Mouse (Mus musculus): ENCODE data around the gene Sel1l3.

The Sel1l3 gene

DNA sequence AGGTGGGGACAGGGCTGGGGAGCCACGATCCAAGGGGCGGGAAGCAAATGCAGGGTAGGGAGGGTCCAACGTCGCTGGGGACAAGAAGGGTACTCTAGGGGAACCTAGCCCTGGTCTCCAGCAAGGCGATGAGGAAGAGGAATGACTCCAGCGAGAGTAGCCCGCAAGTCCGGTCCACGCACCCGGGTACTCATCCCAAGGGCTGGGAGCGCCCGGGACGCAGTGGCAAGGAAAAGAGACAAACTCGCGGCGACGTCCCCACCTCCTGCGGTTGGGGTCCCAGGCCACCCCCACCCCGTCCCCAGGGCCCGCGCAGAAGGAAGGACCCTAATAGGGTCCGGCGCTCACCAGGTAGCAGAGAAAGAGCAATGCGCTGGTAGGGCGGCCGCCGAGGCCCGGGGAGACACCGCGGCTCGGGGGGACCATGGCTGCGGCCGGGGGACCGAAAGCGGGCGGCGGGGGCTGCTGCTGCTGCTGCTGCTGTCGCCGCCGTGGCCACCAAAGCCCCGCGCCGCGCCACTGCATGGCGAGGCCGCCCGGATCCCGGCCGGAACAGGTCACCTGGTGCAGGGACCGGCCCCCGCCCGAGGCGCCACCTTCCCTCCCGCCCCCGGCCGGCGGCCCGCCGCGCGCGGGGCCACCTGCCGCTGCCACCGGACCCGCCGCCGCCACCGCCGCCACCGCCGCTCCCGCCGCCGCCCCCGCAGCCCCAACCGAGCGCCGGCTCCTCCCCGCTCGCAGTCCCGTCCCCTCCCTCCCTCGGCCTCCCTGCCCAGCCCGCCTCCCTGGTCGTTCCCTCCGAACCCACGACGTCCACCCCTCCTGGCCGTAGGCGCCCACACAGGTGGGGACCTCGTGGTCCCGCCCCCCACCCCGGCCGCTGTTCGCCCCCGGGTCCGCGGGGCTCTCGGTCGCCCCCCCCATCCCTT lies 681 bp downstream of the Sel1l3 start:
- no peak for DNase-seq (ENCODE audit: low spot score)

GRCm38 (mm10) chr5:53212087-53212781 lies 1.5 kb downstream of the Sel1l3 start:
- DNase-seq (ENCODE audit: low spot score): no peak

- DNase-seq (ENCODE audit: low spot score): no peak
Observed at GRCm38 (mm10) chr5:53211241-53211640, 2.5 kb downstream of the Sel1l3 start.

- no peak for DNase-seq (ENCODE audit: low spot score)
Observed at GRCm38 (mm10) chr5:53210481-53210880, 3.2 kb downstream of the Sel1l3 start.

DNA sequence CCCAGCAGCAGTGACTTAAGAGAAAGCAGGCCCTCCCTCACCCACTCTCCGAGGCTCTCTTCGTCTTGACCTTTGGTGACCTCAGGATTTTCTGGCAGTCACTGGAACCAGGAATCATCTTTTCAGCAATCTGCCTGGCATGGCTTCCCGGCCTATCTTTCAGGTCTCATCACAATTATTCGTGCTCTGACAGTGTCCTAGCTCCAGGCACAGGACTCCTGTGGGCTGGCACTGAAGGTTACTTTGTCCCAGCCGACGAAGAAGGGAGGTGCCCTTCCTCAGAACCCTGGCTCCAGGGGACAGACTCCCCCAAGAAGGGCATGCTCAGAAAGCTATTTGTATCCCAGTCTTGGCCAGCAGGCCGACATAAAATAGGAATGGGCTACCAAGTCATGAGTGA lies 4.0 kb downstream of the Sel1l3 start:
- DNase-seq (ENCODE audit: low spot score): no peak

DNA sequence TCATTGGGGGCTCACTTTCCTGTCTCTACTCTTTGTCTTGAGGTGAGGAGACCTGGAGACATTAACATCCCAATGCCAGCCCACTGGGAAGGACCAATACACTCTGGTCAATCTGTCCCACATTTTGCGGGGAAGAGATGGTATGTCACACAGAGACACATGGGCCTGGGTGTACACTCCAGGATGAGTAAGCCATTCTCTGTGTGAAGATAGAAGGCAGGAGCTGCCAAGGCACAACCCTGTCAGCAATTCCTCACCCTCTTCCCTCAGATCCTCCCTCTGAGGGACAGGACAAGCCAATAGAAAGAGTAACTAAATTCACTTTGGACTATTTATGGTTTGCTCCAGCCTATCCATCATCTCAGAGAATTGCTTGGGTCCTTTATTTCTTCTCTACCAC lies 5.0 kb downstream of the Sel1l3 start:
- DNase-seq (ENCODE audit: low spot score): no peak

GRCm38 (mm10) chr5:53206575-53206974 lies 7.2 kb downstream of the Sel1l3 start:
- no peak for DNase-seq (ENCODE audit: low spot score)

DNA sequence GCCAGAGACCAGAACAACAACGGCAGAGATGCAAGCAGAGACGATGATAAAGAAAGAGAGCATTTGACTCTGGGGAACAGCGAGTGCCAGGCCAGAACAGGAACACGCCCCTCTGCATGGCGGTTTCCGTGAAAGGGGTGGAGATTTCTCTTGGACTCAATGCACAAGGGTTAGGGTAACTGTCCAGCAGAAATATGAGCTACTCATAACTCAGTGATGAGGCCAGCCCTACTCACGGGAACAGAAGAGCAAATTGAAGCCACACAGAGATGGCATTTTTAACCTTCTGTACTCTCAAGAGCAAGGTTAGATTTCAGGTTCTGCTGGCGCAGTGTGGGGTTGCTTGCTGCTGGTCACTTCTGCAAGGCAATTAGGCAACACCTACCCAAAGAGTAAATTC lies 11.0 kb downstream of the Sel1l3 start:
- DNase-seq (ENCODE audit: low spot score): no peak

DNA sequence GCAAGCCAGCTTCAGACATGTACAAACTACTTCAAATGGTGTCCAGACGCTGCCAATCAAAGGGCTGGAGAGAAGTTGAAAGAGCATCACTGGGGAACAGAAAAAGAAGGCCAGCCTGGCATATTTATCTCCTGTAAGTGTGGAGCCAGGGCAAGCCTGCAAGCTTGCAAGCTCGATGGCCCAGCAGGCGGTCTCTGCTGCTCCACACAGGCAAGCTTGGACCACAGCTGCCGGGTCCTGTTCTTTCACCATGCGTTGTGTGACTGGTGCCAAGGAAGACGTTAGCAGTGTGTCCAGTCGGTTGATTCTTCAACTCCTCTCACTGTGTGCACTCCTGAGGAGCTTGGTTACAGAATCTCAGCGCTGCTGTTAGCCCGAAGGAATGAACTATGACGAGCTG lies 12.9 kb downstream of the Sel1l3 start:
- DNase-seq (ENCODE audit: low spot score): no peak

DNA sequence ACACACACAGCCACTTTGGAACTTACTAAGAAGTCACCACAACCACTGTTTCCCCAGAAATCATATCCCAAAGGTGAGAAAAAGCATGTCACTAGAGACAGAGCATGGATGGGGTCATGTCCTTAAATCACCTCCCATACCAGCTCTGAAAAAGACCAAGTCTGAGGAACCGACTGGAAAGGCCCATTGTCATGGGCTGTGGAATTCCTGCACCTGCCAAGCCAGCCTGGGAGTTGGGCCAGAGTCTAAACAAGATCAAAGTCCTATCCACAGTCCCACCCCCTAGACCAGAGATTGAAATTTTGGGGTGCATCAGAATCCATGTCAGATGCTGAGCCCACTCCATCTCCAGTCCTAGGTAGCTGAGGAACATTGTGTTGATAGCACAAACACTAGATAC lies 15.3 kb downstream of the Sel1l3 start:
- DNase-seq (ENCODE audit: low spot score): no peak

DNA sequence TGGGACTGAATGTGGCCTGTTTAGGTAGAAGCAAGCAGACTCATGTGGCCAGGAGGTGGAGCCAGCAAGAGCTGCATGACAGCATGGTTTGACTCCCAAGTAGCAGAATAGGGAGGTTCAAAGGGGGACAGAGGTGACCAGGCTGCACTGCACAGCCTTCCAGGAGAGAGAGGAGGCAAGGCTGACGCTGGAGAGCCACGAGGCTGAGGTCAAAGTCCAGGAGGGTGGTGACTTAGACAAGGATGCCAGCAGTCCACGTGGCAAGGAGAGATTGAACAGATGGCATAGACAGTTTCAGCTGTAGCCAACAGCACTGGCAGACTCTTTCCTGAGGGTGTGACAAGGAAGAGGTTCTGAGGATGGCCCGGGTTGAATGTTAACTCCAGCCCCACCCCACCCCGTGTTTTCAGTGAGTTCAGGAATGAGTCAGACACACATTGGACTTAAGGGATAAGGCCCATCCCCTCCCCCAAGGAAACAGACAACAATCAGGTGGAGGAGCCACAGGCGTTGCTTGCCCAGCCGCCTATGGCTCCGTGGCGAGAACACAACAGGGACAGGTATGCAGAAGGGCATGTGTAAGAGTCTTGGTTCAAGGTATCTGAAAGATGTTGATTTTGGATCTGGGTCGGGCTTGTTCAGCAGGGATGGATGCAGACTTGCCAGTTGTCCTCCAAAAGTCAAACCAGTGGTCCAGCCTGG lies 17.2 kb downstream of the Sel1l3 start:
- no peak for DNase-seq (ENCODE audit: low spot score)

GRCm38 (mm10) chr5:53194841-53195240 lies 18.9 kb downstream of the Sel1l3 start:
- DNase-seq (ENCODE audit: low spot score): no peak

- DNase-seq (ENCODE audit: low spot score): no peak
Observed at GRCm38 (mm10) chr5:53194421-53194820, 19.3 kb downstream of the Sel1l3 start.

GRCm38 (mm10) chr5:53193092-53194030 lies 20.4 kb downstream of the Sel1l3 start:
- DNase-seq (ENCODE audit: low spot score): no peak

GRCm38 (mm10) chr5:53188608-53189007 lies 25.1 kb downstream of the Sel1l3 start:
- DNase-seq (ENCODE audit: low spot score): no peak

DNA sequence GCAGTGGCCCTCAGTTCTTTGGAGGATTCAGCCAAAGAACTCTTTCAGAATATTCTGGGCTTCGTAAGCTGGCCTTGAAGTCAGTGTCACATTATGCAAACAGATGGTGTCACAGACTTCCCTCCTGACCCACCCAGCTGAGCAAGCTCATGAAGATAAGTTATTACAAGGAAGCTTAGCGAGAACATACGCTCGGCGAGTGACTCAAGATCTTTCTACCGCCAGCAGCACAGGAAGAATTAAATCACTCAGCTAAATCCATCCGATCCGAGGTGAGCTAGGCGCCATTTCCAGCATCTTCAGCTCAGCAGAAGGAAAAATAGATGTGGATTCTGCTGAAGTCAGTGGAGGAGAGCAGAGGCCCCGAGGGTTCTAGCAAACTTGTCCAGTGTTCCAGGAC lies 26.5 kb downstream of the Sel1l3 start:
- DNase-seq (ENCODE audit: low spot score): no peak

- no peak for DNase-seq (ENCODE audit: low spot score)
Observed at GRCm38 (mm10) chr5:53185803-53186202, 27.9 kb downstream of the Sel1l3 start.

- no peak for DNase-seq (ENCODE audit: low spot score)
Observed at GRCm38 (mm10) chr5:53179965-53180364, 33.8 kb downstream of the Sel1l3 start.

DNA sequence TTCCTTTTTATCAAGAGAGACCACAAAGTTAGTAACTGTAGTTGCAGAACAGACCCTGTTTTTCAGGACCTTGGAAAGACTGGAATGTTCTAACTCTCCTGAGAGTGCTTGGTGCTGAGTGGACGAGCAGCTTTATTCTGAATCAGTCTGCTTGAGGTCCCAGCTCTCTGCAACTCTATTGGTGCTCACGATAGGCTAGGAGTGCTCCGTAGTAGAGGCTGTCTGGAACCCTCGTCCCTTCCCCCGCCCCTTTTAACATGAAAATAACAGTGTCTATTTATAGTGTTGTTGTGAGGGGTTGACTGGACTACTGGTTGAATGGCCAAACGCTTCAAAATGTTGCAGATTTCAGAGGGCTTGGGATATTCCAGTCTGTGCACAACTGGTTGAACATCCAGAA lies 37.0 kb downstream of the Sel1l3 start:
- DNase-seq (ENCODE audit: low spot score): no peak

GRCm38 (mm10) chr5:53176075-53176474 lies 37.7 kb downstream of the Sel1l3 start:
- no peak for DNase-seq (ENCODE audit: low spot score)

DNA sequence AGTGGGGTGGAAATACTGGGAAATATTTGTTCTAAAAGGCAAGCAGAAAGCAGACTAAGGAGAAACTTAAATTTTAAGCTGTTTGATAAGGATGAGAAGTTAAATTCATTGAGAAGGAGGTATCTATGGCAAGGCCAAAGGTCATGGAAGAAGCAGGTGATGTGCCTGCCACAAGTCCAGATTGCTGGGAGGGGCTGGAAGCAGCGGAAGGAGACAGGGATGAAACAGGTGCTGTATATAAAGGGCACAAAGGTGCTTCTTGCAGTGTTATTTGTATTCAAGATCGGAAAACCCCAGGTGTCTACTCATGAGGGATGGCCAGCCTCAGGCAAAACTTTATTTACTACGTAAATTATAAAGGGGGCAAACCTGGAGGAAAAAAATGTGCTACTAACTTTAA lies 38.5 kb downstream of the Sel1l3 start:
- no peak for DNase-seq (ENCODE audit: low spot score)

GRCm38 (mm10) chr5:53174461-53174860 lies 39.3 kb downstream of the Sel1l3 start:
- DNase-seq (ENCODE audit: low spot score): no peak
